Mouse (Mus musculus) small intestine, adult 2 months (tissue): ENCODE data around the gene Prap1.
A peak's percentile ranks its signal among the peaks of the same experiment; 100 is the strongest.

Source experiments
- CTCF ChIP-seq: fragments of 200-500 bp; IDR thresholded peaks from 2 replicates; pipeline ENCODE4 v1.5.1; 2012; ENCODE audit warnings: low read depth, mild to moderate bottlenecking, control low read depth, inconsistent platforms, low read length, moderate library complexity, mixed read lengths; ENCODE audit not compliant: insufficient replicate concordance, insufficient read length; ENCODE audit errors: extremely low read depth
- POLR2A ChIP-seq: fragments of 200-500 bp; IDR thresholded peaks from 2 replicates; pipeline ENCODE4 v1.6.1; 2012; ENCODE audit warnings: low read depth, mild to moderate bottlenecking, control low read depth, inconsistent platforms, low read length, moderate library complexity

DNA sequence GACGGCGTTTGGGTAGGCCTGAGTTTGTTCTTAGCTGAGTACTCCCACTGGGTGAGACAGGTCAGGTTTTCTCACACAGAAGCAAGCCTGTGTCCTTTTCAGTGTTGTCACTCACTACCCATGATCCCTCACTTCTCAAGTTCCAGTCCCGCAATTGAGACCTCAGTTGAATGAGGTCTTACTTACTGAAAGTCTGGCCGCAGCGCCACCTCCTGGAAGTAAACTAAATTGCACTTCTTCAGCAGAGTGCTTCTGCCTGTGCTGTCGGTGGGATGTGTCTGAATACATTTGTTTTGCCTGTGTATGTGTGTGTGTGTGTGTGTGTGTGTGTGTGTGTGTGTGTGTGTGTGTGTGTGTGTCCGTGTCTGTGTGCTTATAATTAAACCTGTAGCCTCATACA is 30.1 kb upstream of the Prap1 start:
- TF ChIP-seq POLR2A: no peak
- peak; percentile 55; the same call in 1 of the 2 replicates for TF ChIP-seq CTCF
